Mouse (Mus musculus): Measurements from ENCODE around the gene Pon3.
A peak's percentile ranks its signal among the peaks of the same experiment; 100 is the strongest.

Pon3 gene

DNA sequence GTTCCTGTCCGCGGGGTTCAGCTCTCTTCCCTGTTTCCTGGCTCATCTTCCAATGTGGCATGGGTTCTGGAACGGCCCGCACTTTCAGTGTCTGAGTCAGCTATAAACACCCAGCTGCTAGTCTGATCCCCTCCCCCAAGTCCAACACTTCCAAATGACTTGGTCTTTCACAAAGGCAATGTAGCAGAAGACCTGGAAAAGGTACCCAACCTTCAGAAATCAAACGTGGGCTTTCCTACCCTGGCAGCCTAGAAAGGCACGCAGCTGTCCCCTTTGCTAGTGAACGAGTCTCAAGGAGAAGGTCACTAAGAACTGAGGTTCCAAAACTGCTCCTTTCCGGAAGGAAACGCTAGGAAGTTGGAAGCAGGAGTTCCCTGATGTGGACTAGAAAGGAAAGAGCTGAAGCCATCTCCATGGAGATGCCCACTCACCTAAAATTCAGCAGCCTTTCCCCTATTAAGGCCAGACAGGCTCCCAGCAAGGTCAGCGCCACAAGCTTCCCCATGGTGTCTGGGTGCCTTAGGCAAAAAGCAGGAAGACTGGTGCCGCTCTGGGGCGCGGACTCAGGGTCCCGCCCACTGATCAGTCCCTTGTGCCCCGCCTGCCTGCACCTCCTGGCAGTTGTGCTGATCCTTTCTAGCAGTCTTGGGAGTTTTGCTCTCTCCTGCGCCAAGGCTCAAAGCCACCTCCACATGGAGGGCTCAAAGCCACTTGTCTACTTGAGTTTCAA lies at the start of gene Pon3:
Gene Pon3 (minus strand): TSS at position 565 of the 730 bp plus-strand sequence.
- peak; percentile 65 for DNase-seq

DNA sequence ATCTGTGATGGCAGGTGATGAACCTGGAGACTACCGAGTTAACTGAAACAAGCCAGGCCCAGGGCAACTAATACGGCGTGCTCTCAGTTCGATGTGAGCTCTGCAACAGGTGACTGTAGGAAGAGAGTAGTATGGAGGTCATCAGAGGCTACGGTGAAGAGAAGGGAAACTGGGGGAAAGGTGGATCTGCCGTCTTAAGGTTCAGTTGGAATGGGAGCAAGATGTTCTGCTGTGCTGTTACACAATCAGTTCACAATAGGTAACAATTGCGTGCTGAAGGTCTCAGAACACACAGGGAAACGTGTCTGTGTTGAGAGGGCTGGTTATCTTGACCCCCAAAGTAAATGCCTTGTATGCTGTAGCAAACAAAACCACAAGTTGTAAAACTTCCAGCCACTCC lies 48.9 kb upstream of the Pon3 start:
- peak; percentile 17 for DNase-seq

DNA sequence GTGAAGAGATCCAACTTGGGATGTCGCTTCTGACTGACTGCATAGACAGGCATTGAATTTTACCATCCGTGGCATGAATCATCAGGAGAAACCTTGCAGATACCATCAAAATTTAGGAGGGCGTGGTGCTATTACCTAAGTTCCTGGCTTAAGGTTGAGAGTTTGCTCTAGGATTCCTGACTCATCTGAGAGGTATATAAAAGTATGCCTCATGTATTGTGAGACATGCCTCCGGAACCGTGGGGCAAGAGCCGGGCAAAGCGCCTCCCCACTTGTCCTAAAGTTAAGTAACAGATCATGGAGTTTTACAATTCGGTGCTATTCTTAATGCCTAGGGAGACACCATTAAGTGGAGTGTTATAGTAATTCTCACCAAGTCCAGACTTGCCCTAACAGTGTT lies 44.5 kb upstream of the Pon3 start:
- DNase-seq = no peak

DNA sequence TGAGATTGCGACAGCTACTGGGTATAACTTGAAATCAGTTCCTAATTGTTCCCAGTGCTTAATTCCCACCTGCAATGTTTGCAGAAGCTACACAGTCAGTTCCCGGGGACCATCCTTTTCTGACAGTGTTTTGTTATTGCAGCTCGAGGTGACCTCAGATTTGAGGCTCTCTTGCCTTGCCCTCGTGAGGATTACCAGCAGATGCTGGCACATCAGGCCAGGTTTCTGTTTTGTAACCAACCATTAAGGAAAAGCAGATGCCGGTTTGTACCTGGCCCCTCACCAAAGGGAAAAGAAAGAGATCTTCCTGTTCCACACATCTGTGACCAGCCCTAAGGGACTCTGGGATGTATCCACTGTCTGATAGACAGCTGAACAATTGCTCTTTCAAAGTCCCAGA lies 43.5 kb upstream of the Pon3 start:
- DNase-seq = no peak

DNA sequence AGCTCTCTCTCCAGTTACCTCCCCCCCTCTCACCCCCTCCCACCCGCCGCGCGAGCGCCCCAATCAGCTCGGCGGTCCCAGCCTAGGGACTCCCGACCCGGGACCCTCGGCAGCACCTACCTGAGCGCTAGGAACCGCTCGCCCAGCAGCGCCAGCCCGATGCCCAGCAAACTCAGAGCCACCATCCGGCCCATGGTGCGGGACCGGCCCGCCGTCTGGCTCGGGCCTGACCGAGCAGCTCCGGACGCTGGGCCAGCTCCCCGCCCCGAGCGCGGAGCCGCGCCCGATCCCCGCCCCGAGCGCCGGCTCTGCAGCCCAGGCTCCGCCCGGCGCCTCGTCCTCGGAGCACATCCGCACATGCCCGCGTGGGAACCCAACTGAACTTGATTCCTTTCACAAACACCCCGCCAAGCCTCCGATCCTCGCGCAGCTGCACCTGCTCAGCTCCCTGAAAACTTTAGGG lies 42.0 kb upstream of the Pon3 start, which contains the start of gene Pon2:
Gene Pon2 (minus strand): TSS at position 364 of the 463 bp plus-strand sequence.
- peak; percentile 72 for DNase-seq

DNA sequence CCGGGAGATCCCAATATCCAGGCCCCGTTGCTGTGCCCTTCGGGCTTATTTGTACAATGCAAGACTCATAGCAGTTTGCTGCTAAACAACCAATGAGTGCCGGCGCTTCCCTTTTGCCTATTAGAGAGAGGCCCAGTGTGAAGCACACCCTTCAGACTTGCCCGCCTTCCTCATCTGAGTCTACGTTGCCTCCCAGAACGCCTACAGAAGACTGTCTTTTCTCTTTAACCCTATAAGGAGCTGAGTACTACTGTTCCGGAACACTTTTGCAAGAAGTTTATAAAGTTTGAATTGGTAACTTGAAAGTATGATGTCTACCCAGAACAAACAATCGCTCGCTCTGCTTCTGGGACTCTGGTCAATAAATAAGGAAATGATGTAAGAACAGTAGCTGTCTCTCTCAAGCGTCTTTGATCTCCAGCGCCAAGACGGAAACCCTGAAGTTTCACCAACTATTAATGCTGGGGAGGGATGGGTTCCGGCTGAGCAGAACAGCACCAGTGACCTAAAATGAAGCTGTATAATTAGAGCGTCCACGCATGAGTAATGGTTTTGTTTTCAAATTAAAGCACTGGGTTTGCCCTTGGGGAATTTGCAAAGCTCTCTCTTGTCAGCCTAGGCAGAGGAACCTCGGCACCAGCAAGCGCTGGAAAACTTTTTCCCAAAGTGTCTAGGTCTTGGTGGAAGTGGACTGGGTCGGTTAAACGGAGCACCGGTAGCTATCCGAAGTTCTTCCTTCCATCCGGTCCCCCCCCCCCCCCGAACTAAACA lies 41.4 kb upstream of the Pon3 start:
- peak; percentile 45 for DNase-seq

DNA sequence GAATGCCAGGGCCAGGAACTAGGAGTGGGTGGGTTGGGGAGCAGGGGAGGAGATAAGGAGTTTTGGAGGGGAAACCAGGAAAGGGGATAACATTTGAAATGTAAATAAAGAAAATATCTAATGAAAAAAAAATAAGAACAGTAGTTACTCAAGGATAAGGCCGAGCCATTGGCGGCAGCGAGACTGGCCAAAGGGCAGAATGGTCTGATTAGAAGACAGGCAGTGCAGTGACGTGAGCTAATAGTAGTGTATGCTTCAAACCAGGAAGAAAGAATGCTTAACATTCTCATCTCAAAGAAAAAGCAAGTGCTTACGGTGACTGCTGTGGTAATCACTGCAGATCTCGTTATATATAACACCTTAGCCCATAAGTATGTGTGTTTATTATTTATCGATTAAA lies 40.0 kb upstream of the Pon3 start:
- DNase-seq = no peak

DNA sequence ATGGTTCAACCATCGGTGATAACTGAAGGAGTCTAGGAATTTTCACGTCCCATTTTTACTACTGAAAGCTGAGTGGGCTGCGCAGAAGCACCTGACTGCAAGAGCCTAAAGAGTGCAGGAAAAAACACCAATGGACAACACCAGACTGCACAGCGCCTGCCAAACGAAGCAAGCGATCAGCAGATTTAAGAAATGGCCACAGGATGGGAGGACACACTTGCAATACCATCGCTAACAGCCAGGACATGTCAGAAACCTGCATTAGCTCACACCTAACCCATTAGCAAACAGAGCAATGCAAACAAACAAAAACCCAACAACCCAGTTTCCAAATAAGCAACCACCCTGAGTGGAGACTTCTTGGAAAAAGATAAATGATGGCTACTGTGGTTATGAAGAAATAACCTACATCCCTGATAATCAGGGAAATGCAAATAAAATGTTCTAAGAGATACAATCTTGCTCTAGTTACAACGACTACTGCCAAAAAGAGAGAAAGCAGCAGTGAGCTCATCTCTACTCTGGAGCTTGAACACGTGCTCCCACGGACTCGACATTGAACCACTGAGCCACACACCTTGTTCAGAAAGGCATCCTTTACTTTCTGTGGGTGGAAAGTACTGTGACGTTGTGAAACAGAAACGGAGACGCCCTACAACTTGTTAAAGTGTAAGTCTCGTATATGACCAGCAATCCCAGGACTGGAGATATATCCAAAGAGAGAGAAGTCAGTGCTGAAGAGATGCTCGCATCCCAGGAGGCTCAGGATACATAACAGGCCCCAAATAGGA lies 38.8 kb upstream of the Pon3 start:
- DNase-seq = no peak

DNA sequence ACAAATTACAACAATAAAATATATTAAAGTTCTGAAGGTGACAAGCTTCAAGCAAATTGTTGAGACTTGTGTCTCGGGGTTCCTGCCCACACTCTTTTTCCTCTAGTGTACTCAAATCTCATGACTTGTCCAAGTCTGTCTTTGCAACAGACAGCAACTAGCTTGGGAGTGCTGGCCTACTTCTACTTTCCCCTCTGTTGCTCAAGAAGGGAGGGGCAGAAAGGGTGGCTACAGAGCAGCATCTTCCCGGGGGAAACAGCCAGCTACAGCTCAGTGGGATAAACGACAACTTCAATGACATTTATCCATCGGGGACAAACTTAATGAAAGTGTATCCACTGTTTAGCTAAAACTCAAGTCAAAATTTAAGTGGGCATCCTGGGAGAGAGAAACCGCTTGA lies 36.8 kb upstream of the Pon3 start:
- no peak for DNase-seq

DNA sequence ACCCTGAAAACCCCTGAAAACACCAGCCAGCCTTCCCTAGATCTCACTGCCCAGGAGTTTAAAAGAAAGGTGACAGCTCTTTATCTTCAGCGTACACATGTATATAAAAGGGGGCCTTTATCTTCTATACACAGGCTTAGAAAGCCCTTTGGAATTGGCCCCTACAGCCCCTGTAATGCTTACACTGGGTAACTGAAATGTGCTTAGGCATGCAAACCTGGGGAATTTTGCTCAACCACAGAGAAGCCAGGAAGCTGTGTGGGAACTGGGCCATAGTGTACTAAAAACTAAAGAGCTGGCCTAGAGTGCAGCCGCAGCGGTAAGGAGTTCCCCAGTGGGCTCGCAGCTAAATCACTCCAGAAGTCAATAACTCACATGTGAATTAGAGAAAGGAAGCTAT lies 35.4 kb upstream of the Pon3 start:
- peak; percentile 7 for DNase-seq

DNA sequence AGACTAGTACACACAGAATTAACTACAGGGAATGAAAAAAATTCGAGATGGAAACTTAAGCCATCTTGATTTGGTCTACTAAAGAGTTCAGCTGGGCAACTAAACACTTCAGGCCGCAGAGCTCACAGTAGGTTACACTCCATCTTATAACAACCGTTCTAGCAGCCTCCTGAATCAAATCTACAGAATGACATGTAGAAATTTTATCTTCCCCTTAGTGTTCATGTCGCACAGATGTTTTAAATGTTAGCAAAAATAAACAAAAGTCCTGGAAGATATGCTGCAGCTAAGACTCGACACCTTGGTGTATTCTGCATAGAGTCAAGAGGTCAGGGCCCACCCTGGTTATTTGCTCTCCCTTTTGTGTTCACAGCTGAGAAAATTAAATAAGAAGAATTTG lies 31.8 kb upstream of the Pon3 start:
- DNase-seq = no peak

DNA sequence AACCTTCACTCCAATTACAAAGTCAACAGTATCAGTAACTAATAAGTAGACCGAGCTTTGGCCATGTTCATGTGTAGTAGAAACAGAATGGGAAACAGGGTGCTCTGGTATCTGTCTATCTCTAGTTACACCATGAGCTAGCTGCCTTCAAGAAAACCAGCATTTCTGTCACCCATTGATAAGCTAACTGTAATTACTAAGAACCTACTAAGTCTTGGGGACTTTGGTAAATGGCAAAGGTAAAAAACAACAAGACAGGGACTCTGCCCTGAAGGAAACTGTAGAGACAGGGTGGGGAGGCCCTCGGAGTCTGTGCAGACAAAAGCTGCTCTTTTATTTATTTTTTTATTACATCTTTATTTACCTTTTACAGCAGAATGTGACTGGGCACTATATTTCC lies 31.3 kb upstream of the Pon3 start:
- no peak for DNase-seq

DNA sequence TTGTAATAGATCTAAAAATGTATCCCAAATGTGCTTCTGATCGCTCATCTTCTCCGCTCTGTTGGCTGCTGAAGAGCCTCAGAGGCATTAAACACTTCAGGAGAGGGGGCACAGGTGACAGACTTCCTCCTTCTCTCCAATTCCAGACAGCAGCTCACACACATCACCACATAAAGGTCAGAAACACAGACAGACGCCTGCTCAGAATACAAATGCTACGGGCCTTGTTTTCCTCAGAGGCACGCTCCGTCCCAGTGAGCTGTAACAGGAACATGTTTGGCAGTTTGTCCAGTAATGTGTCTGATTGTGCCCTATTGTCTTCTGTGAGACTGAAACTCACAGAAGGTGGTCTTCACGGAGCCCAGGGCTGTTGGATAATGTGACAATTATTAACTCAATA lies 26.3 kb upstream of the Pon3 start:
- no peak for DNase-seq

DNA sequence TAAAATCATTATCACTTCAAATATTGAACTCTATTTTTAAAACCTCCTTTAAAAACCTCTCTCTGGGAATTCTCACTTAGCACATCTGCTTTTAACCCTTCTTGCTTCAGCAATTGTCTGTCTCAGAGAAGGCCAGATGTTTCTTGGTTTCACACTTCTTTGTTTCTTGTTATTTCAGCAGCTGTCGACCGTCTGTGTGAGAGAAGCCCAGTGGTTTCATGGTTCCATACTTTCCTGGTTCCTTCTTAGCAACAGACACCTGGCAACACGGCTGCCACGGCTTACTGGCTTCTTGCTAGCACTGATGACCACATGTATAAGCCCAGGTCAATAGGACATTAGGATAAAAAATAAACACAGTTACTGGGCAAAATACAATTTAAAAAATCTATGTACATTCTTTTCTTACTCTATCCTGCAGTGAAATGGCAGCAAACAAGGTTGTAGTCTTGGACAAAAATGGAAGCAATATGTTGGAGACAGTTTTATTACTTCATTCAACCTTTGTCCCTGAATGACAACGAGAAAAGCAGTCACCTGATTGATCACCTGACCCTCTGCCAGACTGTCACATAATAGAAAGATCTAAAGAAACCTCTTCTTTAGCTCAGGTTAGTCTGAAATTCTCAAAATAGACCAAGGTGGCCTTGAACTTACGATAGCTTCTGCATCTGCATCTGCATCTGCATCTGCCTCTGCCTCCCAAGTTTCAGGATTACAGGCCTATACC lies 24.7 kb upstream of the Pon3 start:
- no peak for DNase-seq

DNA sequence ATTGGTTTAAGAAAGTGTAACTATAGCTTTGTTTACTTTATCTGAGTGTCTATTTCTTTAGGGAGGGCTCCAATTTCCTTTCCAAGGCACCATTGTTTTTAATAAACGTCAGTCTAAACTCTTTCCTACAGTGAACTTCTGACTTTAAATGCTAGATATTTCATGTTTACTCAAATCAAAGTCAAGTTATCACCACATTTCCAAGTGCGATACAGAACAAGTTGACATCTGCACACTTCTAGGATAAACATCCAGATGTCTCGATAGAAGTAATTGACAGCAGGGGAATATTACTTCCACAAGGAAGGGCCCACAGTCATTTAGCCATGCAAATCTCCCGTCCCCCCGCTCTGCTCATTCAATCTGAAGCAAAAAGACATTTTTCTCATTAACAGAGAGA lies 21.9 kb upstream of the Pon3 start:
- DNase-seq = no peak

DNA sequence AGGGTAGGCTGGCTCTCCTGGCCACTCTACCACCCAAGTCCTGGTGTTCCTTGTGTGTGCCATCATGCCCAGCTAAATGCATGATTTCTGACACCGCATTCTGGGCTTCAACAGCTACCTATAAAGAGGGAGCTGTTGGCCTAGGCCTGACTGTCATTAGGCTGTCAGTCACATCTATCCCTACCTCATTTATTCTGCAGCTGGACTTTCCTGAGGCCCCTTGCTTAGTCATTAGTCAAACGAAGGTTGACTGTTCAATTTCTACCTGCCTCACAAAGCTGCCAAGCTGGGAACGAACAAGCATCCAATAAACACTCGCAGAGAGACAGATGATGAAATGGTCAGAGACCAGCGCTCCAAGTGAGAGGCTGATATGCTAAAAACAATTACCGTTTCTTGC lies 13.6 kb upstream of the Pon3 start:
- DNase-seq = no peak

DNA sequence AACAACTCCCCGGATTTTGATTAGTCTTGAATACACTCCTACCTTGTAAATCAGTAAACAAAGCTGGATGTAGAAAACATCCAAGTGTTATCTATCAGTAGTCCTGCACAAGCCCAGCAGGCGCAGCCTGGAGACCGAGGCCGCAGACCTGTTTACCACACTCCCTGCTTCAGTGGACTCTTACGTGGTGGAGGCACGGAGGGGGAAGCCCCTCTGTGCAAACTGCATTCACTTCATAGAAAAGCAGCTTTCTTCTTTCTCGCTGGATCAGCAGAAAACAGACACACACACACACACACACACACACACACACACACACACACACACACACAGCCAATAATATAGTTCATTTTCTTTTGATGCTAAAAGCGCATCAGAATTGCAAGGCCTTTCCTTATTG lies 8.7 kb upstream of the Pon3 start:
- DNase-seq = no peak

DNA sequence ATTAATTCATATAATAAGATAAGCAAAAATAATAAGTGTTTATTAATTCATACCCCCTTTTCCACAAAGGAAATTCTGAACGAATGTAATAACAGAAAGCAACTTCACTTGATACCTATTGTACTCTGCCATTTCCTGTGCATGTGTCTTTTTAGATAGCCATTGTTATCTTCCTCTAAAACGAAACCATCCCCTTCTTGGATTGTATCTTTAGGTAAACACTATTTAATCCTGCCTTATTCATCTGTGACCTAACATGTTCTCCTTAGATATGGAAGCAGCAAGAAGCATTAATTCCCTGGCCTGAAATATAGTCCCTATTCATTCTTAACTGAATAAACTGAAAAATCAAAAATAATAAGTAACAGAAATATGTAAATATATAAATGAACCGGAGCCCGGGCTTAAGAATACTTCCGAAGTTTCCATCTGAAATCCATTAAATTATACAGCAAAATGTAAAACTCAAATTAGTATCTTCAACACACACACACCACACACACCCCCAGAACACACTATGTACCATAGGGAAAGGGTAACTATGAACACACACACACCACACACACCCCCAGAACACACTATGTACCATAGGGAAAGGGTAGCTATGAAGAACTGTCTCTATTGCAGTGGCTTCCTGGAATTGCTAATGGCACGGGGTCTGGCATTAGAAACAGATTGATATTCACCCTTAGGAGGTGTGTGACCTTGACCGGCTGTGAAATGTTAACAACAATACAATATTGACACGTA lies 7.3 kb upstream of the Pon3 start:
- no peak for DNase-seq

DNA sequence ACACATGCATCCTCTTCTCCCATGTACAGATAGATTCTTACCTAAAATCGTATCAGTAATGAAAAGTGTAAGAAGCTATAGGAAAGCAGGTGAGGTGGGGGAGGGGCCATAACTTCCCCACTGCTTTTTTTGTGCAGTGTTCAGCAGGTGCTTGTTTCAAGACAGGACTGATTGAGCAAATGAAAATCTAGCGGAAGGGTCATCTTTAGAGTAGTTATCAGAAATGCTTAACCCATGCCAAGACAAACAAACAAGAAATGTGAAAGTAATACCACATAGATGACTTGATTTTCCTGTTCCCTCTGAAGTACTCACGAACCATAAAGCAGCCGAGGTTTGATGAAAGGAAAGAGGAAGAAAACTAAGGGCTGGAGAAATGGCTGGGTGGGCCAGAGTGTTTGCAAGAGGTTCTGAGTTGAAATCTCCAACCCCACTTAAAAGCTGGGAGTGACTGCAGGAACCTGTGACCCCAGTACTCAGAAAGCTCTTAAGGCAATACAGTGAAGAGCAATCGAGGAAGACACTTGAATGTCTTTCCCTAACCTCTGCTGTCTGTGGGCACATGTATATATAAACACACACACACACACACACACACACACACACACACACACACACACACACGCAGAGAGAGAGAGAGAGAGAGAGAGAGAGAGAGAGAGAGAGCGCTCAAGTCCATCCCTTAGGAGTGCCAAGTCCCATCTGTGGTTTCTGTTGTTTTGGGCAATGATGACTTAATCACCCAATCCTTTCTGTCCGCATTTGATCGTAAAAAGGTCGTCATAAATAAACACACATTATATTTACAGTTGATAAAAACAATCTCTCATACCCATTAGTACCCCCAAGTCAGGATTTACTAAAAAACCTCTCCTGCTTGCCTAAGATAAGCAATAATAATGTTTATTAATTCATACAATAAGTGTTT lies 6.5 kb upstream of the Pon3 start:
- no peak for DNase-seq

DNA sequence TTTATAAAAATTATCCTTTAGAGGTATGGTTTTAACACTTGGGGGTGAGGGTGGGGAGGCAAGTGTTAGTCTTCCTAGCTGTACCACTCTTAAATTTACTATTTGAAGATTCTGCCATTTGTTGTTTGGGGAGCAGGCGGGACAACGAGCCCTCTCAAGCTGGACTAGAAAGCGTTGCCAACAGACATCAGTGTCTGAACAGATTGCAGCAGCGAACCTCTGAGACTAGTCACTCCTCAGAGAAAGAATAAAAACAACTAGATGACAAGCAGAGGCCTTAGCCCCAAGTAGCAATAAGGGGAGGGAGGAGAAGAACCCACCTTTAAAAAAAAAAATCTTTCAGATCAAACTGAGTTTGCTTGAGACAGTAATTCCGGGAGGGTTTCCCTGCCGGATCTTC lies 795 bp downstream of the Pon3 start:
- no peak for DNase-seq

DNA sequence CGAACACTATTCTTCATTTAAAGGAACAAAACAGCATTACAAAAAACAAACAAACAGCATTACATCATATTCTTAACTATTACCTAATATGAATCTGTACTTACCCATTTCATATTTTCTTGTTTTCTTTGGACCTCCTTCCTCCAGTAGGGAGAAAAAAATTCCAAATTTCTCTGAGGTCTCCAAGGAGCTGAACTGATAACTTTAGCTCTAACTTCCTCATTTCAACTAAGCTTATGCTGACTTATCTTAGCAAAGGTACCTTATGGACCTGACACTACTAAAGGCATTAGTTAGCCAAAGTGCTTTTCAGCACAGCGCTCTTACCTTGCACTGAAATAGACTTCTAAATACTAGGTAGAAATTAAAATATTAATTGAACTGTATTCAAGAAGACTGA lies 1.2 kb downstream of the Pon3 start:
- DNase-seq = no peak

All from kidney, adult 11 months (tissue).